Mouse (Mus musculus): ENCODE data around the gene Arsa. TPM values are rescaled to one million over a fixed set of nuclear protein-coding genes. Genes with fewer than 3 reads are reported as not detected.

Arsa gene
- total RNA-seq, 2 experiments from 2014 or later, result 27.7 to 31.2 TPM

DNA sequence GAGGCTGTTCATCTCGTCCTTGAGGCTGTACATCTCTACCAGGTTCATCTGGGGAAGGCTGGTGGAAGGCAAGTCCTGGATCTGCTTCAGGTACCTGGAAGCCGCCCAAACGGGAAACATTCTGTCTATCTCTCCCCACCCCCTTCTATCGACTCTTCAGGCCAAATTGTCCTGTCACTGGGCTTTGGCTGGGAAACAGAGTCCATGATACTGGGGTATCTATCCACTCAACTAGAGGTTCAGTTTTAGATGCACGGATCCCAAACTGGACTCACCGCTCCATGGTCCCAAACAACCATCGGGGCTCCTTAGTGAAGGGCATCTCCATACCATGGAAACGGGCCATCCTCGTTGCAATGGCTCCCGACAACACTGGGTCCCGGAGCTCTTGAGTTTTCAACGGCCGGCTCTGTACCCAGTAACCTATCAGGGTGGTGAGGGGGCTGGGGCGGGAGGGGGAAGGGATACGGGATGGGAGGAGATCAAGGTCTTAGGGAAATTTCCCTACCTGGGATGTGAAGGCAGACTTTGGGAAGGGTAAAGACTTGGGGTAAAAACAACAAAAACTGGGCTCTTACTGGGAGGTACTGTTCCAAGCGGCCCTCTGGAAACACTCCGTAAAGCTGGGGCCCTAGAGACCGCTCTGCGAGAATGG, 49.0 kb downstream of the Arsa start:
- intact Hi-C loops (cut with DNase I), result loop anchor here (5.0 kb wide), 1 partner anchor 46 kb away; the partner anchor contains the start of gene Klhdc7b
- no peak for DNase-seq (ENCODE audit: low spot score in 2 of 2)

DNA sequence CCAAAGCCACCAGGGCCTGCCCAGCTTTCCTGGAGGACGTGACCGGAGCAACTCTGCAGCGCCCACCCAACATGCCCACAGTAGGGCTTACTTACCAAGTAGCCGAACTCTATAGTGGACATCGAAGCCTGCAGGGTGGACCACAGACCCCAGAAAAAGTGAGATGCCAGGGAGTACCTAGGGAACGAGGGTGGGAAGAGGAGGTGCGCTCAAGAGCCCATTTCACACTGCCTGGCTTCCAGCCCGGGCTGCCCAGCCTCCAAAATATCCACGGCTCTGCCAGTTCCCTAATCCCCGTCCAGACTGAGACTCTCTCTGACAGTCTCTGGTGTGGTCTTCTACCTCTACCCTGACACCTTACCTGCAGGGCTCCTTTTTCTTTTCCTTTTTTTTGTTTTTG, 50.5 kb downstream of the Arsa start:
- intact Hi-C loops (cut with DNase I), result loop anchor here (5.0 kb wide), 1 partner anchor 44 kb away; the partner anchor contains the start of gene Klhdc7b
- no peak for DNase-seq (ENCODE audit: low spot score in 2 of 2)

DNA sequence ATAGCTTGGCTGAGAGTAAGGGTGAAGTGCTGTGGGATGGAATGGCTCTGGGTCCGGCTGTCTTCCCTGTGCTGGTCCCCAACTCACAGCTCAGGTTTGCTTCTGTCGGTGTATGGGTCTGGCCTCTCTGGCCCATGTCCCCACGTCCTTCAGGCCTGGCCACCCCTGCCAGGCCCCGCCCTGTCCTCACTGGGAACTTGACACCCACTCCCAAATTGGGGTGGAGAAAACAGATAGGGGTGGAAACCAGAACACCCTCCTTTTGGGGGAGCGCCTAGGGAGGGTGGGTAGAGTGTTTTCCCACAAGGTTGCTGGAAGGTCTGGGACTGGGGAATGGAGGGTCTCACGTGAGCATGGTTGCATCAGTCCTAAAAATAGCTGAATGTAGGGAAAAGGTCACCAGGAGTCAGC, 51.5 kb downstream of the Arsa start, which contains the start of gene Cpt1b:
Gene Cpt1b (minus strand): TSS at position 153 of the 411 bp plus-strand sequence.
- DNase-seq (ENCODE audit: low spot score in 2 of 2), result no peak
- intact Hi-C loops (cut with DNase I), result loop anchor here (5.0 kb wide), 1 partner anchor 43 kb away; the partner anchor contains the start of gene Klhdc7b

DNA sequence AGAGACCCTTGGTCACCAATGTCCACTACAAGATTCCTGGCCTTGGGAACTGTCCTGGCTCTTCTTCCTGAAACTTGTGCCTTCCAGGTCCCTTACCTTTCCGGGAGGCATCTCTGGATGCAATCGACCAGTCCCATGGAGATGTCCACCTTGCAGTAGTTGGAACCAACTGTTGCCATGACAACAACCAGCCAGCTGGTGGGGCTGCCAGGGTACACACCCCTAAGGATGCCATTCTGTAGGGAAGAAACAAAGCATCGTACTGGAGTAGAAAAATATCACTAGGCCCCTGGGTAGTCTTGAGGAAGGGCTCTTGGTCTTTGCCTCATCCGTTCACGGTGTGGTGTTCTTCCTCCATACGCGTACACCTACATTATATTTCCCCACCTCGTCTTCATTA, 52.6 kb downstream of the Arsa start:
- intact Hi-C loops (cut with DNase I), result loop anchor here (5.0 kb wide), 1 partner anchor 42 kb away; the partner anchor contains the start of gene Klhdc7b

More for the DNA sequence above, 52.6 kb downstream of the Arsa start:
- no peak for DNase-seq (ENCODE audit: low spot score in 2 of 2)

Other genes with a start within 250 kb of the Arsa start
- 100 to 1,000 TPM; 198 to 204 TPM for gene Sbf1, start 162.1 kb downstream of the Arsa start, total RNA-seq (2021)
- not detected for gene Adm2, start 154.7 kb downstream of the Arsa start, total RNA-seq (2021)
- not detected for gene Miox, start 143.0 kb downstream of the Arsa start, total RNA-seq (2021)
- gene Lmf2, start 121.8 kb downstream of the Arsa start, total RNA-seq (2021), result 10 to 100 TPM; 18.0 to 20.3 TPM
- gene Ncaph2, start 121.7 kb downstream of the Arsa start, total RNA-seq (2021), result 10 to 100 TPM; 80.2 to 81.3 TPM
- 10 to 100 TPM; 25.6 to 26.0 TPM for gene Sco2, start 103.6 kb downstream of the Arsa start, total RNA-seq (2021)
- gene Tymp, start 100.4 kb downstream of the Arsa start, total RNA-seq (2021), result 1 to 10 TPM; 1.5 to 1.7 TPM
- 1 to 10 TPM in 1 of 2 experiments, under 1 TPM in 1; 0.35 to 1.0 TPM for gene Odf3b, start 98.1 kb downstream of the Arsa start, total RNA-seq (2021)
- gene Klhdc7b, start 92.5 kb downstream of the Arsa start, total RNA-seq (2021), result under 1 TPM; 0.19 to 0.44 TPM
- not detected for gene Syce3, start 66.9 kb downstream of the Arsa start, total RNA-seq (2021)
- gene Cpt1b, start 51.6 kb downstream of the Arsa start, total RNA-seq (2021), result 1 to 10 TPM; 2.2 to 3.4 TPM
- gene C730034F03Rik, start 47.8 kb downstream of the Arsa start, total RNA-seq (2021), result 1 to 10 TPM; 1.9 to 2.3 TPM
- not detected for gene Gm44502, start 47.7 kb downstream of the Arsa start, total RNA-seq (2021)
- gene Chkb, start 47.5 kb downstream of the Arsa start, total RNA-seq (2021), result 10 to 100 TPM; 41.1 to 41.6 TPM
- gene Mapk8ip2, start 23.5 kb downstream of the Arsa start, total RNA-seq (2021), result 100 to 1,000 TPM; 187 to 201 TPM
- gene Shank3, start 22.2 kb upstream of the Arsa start, total RNA-seq (2021), result 100 to 1,000 TPM; 237 to 253 TPM
- gene Acr, start 90.9 kb upstream of the Arsa start, total RNA-seq (2021), result 1 to 10 TPM; 1.2 to 1.3 TPM
- 10 to 100 TPM; 33.4 to 38.3 TPM for gene Rabl2, start 114.5 kb upstream of the Arsa start, total RNA-seq (2021)